Mouse (Mus musculus) liver, embryonic 16.5 days (tissue): ENCODE data around the gene Ppcdc. TPM values are rescaled to one million over a fixed set of nuclear protein-coding genes. Genes with fewer than 3 reads are reported as not detected.

Experiments used
- ATAC-seq: fragments of 200-750 bp; cut with Nextera tagmentation; 2 replicates; pipeline ENCODE4 v1.8.0; 2017; ENCODE audit warnings: low read depth, mild to moderate bottlenecking, moderate number of reproducible peaks, moderate library complexity
- H3K27ac ChIP-seq: fragments of 300-500 bp; sonication (generic); 2 replicates; pipeline ENCODE4 v1.5.1; 2014; ENCODE audit warnings: mild to moderate bottlenecking, low read length
- H3K27me3 ChIP-seq: fragments of 300-500 bp; sonication (generic); 2 replicates; pipeline ENCODE4 v1.6.1; 2014; ENCODE audit warnings: low read depth, low read length, mixed read lengths; ENCODE audit not compliant: control insufficient read depth, insufficient read depth
- H3K36me3 ChIP-seq: fragments of 300-500 bp; sonication (generic); 2 replicates; pipeline ENCODE4 v1.6.1; 2014; ENCODE audit warnings: mild to moderate bottlenecking; ENCODE audit not compliant: control insufficient read depth, insufficient read depth
- H3K4me1 ChIP-seq: fragments of 300-500 bp; sonication (generic); 2 replicates; pipeline ENCODE4 v1.6.1; 2014; ENCODE audit warnings: low read depth, low read length, mixed read lengths; ENCODE audit not compliant: control insufficient read depth
- H3K4me2 ChIP-seq: fragments of 300-500 bp; sonication (generic); 2 replicates; pipeline ENCODE4 v1.6.1; 2014; ENCODE audit warnings: low read depth, low read length, mixed read lengths
- H3K4me3 ChIP-seq: fragments of 300-500 bp; sonication (generic); 2 replicates; pipeline ENCODE4 v1.5.1; 2014; ENCODE audit warnings: low read depth, mild to moderate bottlenecking, low read length
- H3K9ac ChIP-seq: fragments of 300-500 bp; sonication (generic); 2 replicates; pipeline ENCODE4 v1.6.1; 2014; ENCODE audit warnings: low read depth, low read length
- H3K9me3 ChIP-seq: fragments of 300-500 bp; sonication (generic); replicated peaks from 2 replicates; pipeline ENCODE4 v1.6.1; 2016; ENCODE audit warnings: low read length; ENCODE audit not compliant: control insufficient read depth
- WGBS: fragments of 180-500 bp; shearing (Covaris S2); extraction: QIAGEN DNeasy Blood & Tissue Kit; methylation state at CpG from one replicate; pipeline ENCODE4 v1.1.7; 2014; ENCODE audit not compliant: insufficient replicate concordance; 5-methylcytosine and 5-hydroxymethylcytosine counted together
- polyA plus RNA-seq: library from polyadenylated mRNA; unstranded; fragments of >200 nt; fragmentation: Nextera tagmentation; extraction: Ambion mirVana; gene quantifications from 2 replicates; pipeline ENCODE4 v1.2.1, GENCODE M21; 2015

Gene Ppcdc
- polyA plus RNA-seq, 1 experiment from 2014 or later: 10.4 TPM

- 83% methylated on average over 2 of the region's 2 CpGs for WGBS
- H3K9ac ChIP-seq: no peak overlapping the region
- no peaks in the 10 kb centered on the region for H3K36me3 ChIP-seq
- no peak overlapping the region for H3K27ac ChIP-seq
- no peaks in the 10 kb centered on the region for H3K27me3 ChIP-seq
- H3K9me3 ChIP-seq: no peaks in the 10 kb centered on the region
- H3K4me1 ChIP-seq: no peaks in the 10 kb centered on the region
- no peak for ATAC-seq
- H3K4me3 ChIP-seq: no peak overlapping the region
- no peak overlapping the region for H3K4me2 ChIP-seq
Observed at GRCm38 (mm10) chr9:57459707-57460106, 19.8 kb upstream of the Ppcdc start.

DNA sequence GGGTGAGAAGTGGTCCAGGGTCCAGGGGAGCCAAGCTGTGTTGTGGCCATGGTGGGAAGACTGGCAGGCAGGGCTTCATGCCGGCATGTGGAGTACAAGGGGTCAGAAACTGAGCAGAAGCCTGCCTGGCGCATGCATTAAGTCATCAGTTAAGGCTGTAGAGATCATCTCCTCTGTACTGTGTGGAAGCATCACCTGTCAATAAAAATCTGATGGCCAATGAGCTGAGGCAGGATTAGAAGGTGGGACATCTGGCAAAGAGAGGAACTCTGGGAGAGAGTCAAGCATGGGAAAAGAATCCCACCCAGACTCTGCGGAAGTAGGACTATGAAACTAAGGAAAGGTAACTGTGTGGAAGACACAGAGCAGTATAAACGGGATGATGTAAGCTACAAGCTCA is 13.6 kb upstream of the Ppcdc start:
- 66% methylated on average over 4 of the region's 4 CpGs for WGBS
- Histone ChIP-seq H3K9ac (no peak overlapping the region), H3K4me3 (no peak overlapping the region), H3K27ac (no peak overlapping the region), H3K4me1 (no peaks in the 10 kb centered on the region), H3K4me2 (no peak overlapping the region), H3K9me3 (no peaks in the 10 kb centered on the region), H3K27me3 (no peaks in the 10 kb centered on the region), H3K36me3 (no peaks in the 10 kb centered on the region)
- no peak for ATAC-seq

GRCm38 (mm10) chr9:57452624-57453462 is 12.9 kb upstream of the Ppcdc start:
- no peaks in the 10 kb centered on the region for H3K4me1 ChIP-seq
- WGBS: 53% methylated on average over 8 of the region's 8 CpGs
- H3K4me2 ChIP-seq: no peak overlapping the region
- H3K27ac ChIP-seq: no peak overlapping the region
- H3K9ac ChIP-seq: no peak overlapping the region
- H3K9me3 ChIP-seq: no peaks in the 10 kb centered on the region
- no peak overlapping the region for H3K4me3 ChIP-seq
- H3K36me3 ChIP-seq: no peaks in the 10 kb centered on the region
- ATAC-seq: no peak
- no peaks in the 10 kb centered on the region for H3K27me3 ChIP-seq

DNA sequence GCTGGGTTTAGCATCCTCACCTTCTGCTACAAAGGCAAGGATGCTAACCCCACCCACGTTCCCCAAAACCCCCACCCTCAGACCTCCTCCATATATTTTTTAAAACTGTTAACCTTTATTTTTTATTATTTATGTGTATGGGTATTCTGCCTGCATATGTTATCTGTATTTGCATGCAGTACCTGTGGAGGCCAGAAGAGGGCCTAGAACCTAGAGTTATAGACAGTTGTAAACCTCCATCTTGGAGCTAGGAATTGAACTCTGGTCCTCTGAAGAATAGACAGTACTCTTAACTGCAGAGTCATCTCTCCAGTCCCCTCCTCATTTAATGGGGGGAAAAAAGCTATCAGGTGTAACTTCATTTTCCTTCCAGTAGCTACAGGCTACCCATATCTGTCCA is 9.8 kb upstream of the Ppcdc start:
- 48% methylated on average over 1 of the region's 1 CpGs for WGBS
- H3K27me3 ChIP-seq: no peaks in the 10 kb centered on the region
- H3K36me3 ChIP-seq: no peaks in the 10 kb centered on the region
- no peak overlapping the region for H3K9ac ChIP-seq
- no peaks in the 10 kb centered on the region for H3K4me1 ChIP-seq
- no peak overlapping the region for H3K4me2 ChIP-seq
- H3K9me3 ChIP-seq: no peaks in the 10 kb centered on the region
- H3K4me3 ChIP-seq: no peak overlapping the region
- ATAC-seq: no peak
- no peak overlapping the region for H3K27ac ChIP-seq

GRCm38 (mm10) chr9:57440620-57441019 is 696 bp upstream of the Ppcdc start:
- H3K4me2 ChIP-seq: peak overlapping the region; percentile 70; the same call in 1 of the 2 replicates
- H3K4me1 ChIP-seq: peaks cover 9% of the 10 kb centered on the region
- 85% methylated on average over 1 of the region's 1 CpGs for WGBS
- no peak overlapping the region for H3K4me3 ChIP-seq
- no peaks in the 10 kb centered on the region for H3K9me3 ChIP-seq
- H3K27me3 ChIP-seq: no peaks in the 10 kb centered on the region
- no peak overlapping the region for H3K9ac ChIP-seq
- H3K27ac ChIP-seq: no peak overlapping the region
- H3K36me3 ChIP-seq: peaks cover 2% of the 10 kb centered on the region; the same call in 1 of the 2 replicates
- ATAC-seq: no peak

DNA sequence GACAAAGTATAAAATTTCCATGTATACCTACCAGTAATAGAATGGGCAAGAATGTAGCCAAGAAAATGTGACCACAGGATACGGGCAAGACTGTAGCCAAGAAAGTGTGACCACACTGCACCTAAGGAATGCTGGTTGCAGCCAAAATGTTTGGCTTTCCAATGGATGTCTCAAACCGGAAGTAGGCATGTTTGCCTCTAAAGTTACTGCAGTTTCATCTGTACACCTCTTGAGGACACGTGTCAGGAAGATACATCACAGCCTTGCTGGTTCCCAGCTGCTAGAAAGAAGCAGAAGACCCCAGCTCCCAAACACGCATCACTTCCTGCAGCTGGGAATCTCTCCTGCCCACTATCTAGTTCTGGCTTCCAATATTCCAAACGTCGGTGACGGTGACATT is 841 bp downstream of the Ppcdc start:
- Histone ChIP-seq H3K4me3 (peak overlapping the region; percentile 68), H3K36me3 (peaks cover 2% of the 10 kb centered on the region; the same call in 1 of the 2 replicates), H3K4me1 (peaks cover 9% of the 10 kb centered on the region), H3K9ac (peak overlapping the region; percentile 74), H3K27me3 (no peaks in the 10 kb centered on the region), H3K27ac (no peak overlapping the region), H3K4me2 (peak overlapping the region; percentile 70), H3K9me3 (no peaks in the 10 kb centered on the region)
- ATAC-seq: no peak
- WGBS: 40% methylated on average over 7 of the region's 7 CpGs

GRCm38 (mm10) chr9:57437896-57438614 is 1.9 kb downstream of the Ppcdc start:
- H3K27ac ChIP-seq: no peak overlapping the region
- no peak overlapping the region for H3K9ac ChIP-seq
- H3K4me3 ChIP-seq: no peak overlapping the region
- no peaks in the 10 kb centered on the region for H3K9me3 ChIP-seq
- no peaks in the 10 kb centered on the region for H3K27me3 ChIP-seq
- WGBS: 46% methylated on average over 10 of the region's 10 CpGs
- H3K4me2 ChIP-seq: no peak overlapping the region
- H3K4me1 ChIP-seq: peaks cover 12% of the 10 kb centered on the region
- no peak for ATAC-seq
- H3K36me3 ChIP-seq: no peaks in the 10 kb centered on the region

- no peaks in the 10 kb centered on the region for H3K36me3 ChIP-seq
- H3K9ac ChIP-seq: no peak overlapping the region
- ATAC-seq: no peak
- no peak overlapping the region for H3K27ac ChIP-seq
- H3K4me1 ChIP-seq: peaks cover 12% of the 10 kb centered on the region
- H3K9me3 ChIP-seq: no peaks in the 10 kb centered on the region
- no peak overlapping the region for H3K4me2 ChIP-seq
- no peak overlapping the region for H3K4me3 ChIP-seq
- H3K27me3 ChIP-seq: no peaks in the 10 kb centered on the region
- WGBS: 72% methylated on average over 5 of the region's 5 CpGs
Observed at GRCm38 (mm10) chr9:57436166-57436565, 3.8 kb downstream of the Ppcdc start.
